Mouse (Mus musculus) forebrain, embryonic 10.5 days (tissue): Measurements from ENCODE around the gene Ovol2. TPM values are rescaled to one million over a fixed set of nuclear protein-coding genes. Genes with fewer than 3 reads are reported as not detected.

Experiments
- DNase-seq: peaks from one replicate; pipeline ENCODE4 v3.0.0-alpha.2; 2017; ENCODE audit warnings: low spot score; ENCODE audit errors: extremely low spot score
- H3K27ac ChIP-seq: fragments of 300-500 bp; sonication (generic); 2 replicates; pipeline ENCODE4 v1.5.1; 2016; ENCODE audit warnings: mild to moderate bottlenecking
- H3K27me3 ChIP-seq: fragments of 300-500 bp; sonication (generic); 2 replicates; pipeline ENCODE4 v1.6.1; 2016; ENCODE audit warnings: mild to moderate bottlenecking; ENCODE audit not compliant: poor library complexity, severe bottlenecking
- H3K36me3 ChIP-seq: fragments of 300-500 bp; sonication (generic); replicated peaks from 2 replicates; pipeline ENCODE4 v1.6.1; 2016; ENCODE audit warnings: mild to moderate bottlenecking, moderate library complexity
- H3K4me1 ChIP-seq: fragments of 300-500 bp; sonication (generic); 2 replicates; pipeline ENCODE4 v1.6.1; 2016
- H3K4me3 ChIP-seq: fragments of 300-500 bp; sonication (generic); 2 replicates; pipeline ENCODE4 v1.5.1; 2016; ENCODE audit warnings: mild to moderate bottlenecking, moderate library complexity
- H3K9me3 ChIP-seq: fragments of 300-500 bp; sonication (generic); 2 replicates; pipeline ENCODE4 v1.6.1; 2016; ENCODE audit warnings: mild to moderate bottlenecking, moderate library complexity
- WGBS: fragments of 180-500 bp; shearing (Covaris S2); methylation state at CpG from one replicate; pipeline ENCODE4 v1.1.7; 2016; 5-methylcytosine and 5-hydroxymethylcytosine counted together
- polyA plus RNA-seq: library from polyadenylated mRNA; unstranded; fragments of >200 nt; fragmentation: Nextera tagmentation; extraction: Ambion mirVana; gene quantifications from 2 replicates; pipeline ENCODE4 v1.2.1, GENCODE M21; 2016

Gene Ovol2
- polyA plus RNA-seq, result 0.20 and 0.36 TPM in 2 replicates

GRCm38 (mm10) chr2:144331401-144332302 is at the start of gene Ovol2:
Gene Ovol2, minus strand, starts transcription at chr2:144332146.
- Histone ChIP-seq H3K4me1 (peaks cover 40% of the 10 kb centered on the region), H3K27me3 (peaks cover 89% of the 10 kb centered on the region), H3K36me3 (no peaks in the 10 kb centered on the region), H3K9me3 (no peaks in the 10 kb centered on the region), H3K4me3 (peak within 1 kb of the TSS; percentile 55), H3K27ac (no peak within 1 kb of the TSS)
- DNase-seq, result peak; percentile 41
- WGBS, result under 1% methylated on average over 62 of the region's 62 CpGs

GRCm38 (mm10) chr2:144381741-144382140 is 49.8 kb upstream of the Ovol2 start:
- H3K27ac ChIP-seq, result no peak overlapping the region
- 95% methylated on average over 4 of the region's 4 CpGs for WGBS

GRCm38 (mm10) chr2:144381293-144381692 is 49.3 kb upstream of the Ovol2 start:
- H3K36me3 ChIP-seq, result peaks cover 98% of the 10 kb centered on the region
- H3K9me3 ChIP-seq, result no peaks in the 10 kb centered on the region
- 79% methylated on average over 3 of the region's 3 CpGs for WGBS
- no peak overlapping the region for H3K4me3 ChIP-seq
- DNase-seq, result no peak
- H3K4me1 ChIP-seq, result no peaks in the 10 kb centered on the region
- H3K27ac ChIP-seq, result no peak overlapping the region
- H3K27me3 ChIP-seq, result no peaks in the 10 kb centered on the region

More at GRCm38 (mm10) chr2:144381741-144382140, 49.8 kb upstream of the Ovol2 start:
- no peaks in the 10 kb centered on the region for H3K27me3 ChIP-seq
- no peaks in the 10 kb centered on the region for H3K9me3 ChIP-seq
- no peaks in the 10 kb centered on the region for H3K4me1 ChIP-seq
- no peak for DNase-seq
- peaks cover 98% of the 10 kb centered on the region for H3K36me3 ChIP-seq
- no peak overlapping the region for H3K4me3 ChIP-seq

- no peak overlapping the region for H3K4me3 ChIP-seq
- H3K4me1 ChIP-seq, result peaks cover 7% of the 10 kb centered on the region
- no peak for DNase-seq
- 92% methylated on average over 10 of the region's 10 CpGs for WGBS
- H3K36me3 ChIP-seq, result peaks cover 83% of the 10 kb centered on the region
- H3K27me3 ChIP-seq, result no peaks in the 10 kb centered on the region
- no peaks in the 10 kb centered on the region for H3K9me3 ChIP-seq
- no peak overlapping the region for H3K27ac ChIP-seq
Observed at GRCm38 (mm10) chr2:144375063-144375703, 43.2 kb upstream of the Ovol2 start.

- H3K9me3 ChIP-seq, result no peaks in the 10 kb centered on the region
- no peak overlapping the region for H3K27ac ChIP-seq
- H3K4me1 ChIP-seq, result peaks cover 18% of the 10 kb centered on the region
- H3K4me3 ChIP-seq, result no peak overlapping the region
- no peaks in the 10 kb centered on the region for H3K27me3 ChIP-seq
- DNase-seq, result no peak
- peaks cover 62% of the 10 kb centered on the region for H3K36me3 ChIP-seq
- WGBS, result 92% methylated on average over 9 of the region's 9 CpGs
Observed at GRCm38 (mm10) chr2:144373063-144373462, 41.1 kb upstream of the Ovol2 start.

GRCm38 (mm10) chr2:144371566-144371965 is 39.6 kb upstream of the Ovol2 start:
- WGBS, result 88% methylated on average over 4 of the region's 4 CpGs
- Histone ChIP-seq H3K36me3 (peaks cover 47% of the 10 kb centered on the region), H3K9me3 (no peaks in the 10 kb centered on the region), H3K4me3 (no peak overlapping the region), H3K27me3 (no peaks in the 10 kb centered on the region), H3K27ac (no peak overlapping the region), H3K4me1 (peaks cover 19% of the 10 kb centered on the region)
- no peak for DNase-seq

- Histone ChIP-seq H3K27ac (peak overlapping the region; percentile 99), H3K27me3 (no peaks in the 10 kb centered on the region), H3K9me3 (no peaks in the 10 kb centered on the region), H3K4me3 (peak overlapping the region; percentile 89), H3K36me3 (peaks cover 26% of the 10 kb centered on the region), H3K4me1 (peaks cover 19% of the 10 kb centered on the region)
- no peak for DNase-seq
- 3% methylated on average over 12 of the region's 12 CpGs for WGBS
Observed at GRCm38 (mm10) chr2:144369511-144369910, 37.6 kb upstream of the Ovol2 start.

- Histone ChIP-seq H3K27ac (peak overlapping the region; percentile 99), H3K9me3 (no peaks in the 10 kb centered on the region), H3K4me1 (peaks cover 19% of the 10 kb centered on the region), H3K27me3 (no peaks in the 10 kb centered on the region), H3K36me3 (peaks cover 21% of the 10 kb centered on the region), H3K4me3 (peak overlapping the region; percentile 89)
- DNase-seq, result no peak
- 0% methylated on average over 43 of the region's 43 CpGs for WGBS
Observed at GRCm38 (mm10) chr2:144369020-144369421, 37.1 kb upstream of the Ovol2 start.

- WGBS, result 7% methylated on average over 38 of the region's 38 CpGs
- Histone ChIP-seq H3K4me1 (peaks cover 19% of the 10 kb centered on the region), H3K27me3 (no peaks in the 10 kb centered on the region), H3K4me3 (peak within 1 kb of the TSS; percentile 89), H3K9me3 (no peaks in the 10 kb centered on the region), H3K27ac (peak within 1 kb of the TSS; percentile 99), H3K36me3 (peaks cover 16% of the 10 kb centered on the region)
- DNase-seq, result peak; percentile 96
Observed at GRCm38 (mm10) chr2:144368400-144369019, 36.6 kb upstream of the Ovol2 start, which contains the start of the genes Kat14 and Pet117. Gene Kat14, plus strand, starts transcription at chr2:144368983. Gene Pet117, plus strand, starts transcription at chr2:144368996.

GRCm38 (mm10) chr2:144352843-144353242 is 20.9 kb upstream of the Ovol2 start:
- Histone ChIP-seq H3K27ac (no peak overlapping the region), H3K9me3 (no peaks in the 10 kb centered on the region), H3K36me3 (no peaks in the 10 kb centered on the region), H3K4me1 (no peaks in the 10 kb centered on the region), H3K4me3 (no peak overlapping the region), H3K27me3 (no peaks in the 10 kb centered on the region)
- WGBS, result 87% methylated on average over 11 of the region's 11 CpGs
- DNase-seq, result no peak

GRCm38 (mm10) chr2:144348525-144348924 is 16.6 kb upstream of the Ovol2 start:
- H3K4me1 ChIP-seq, result no peaks in the 10 kb centered on the region
- no peak for DNase-seq
- H3K27ac ChIP-seq, result no peak overlapping the region
- no peaks in the 10 kb centered on the region for H3K36me3 ChIP-seq
- no peaks in the 10 kb centered on the region for H3K9me3 ChIP-seq
- WGBS, result 57% methylated on average over 3 of the region's 3 CpGs
- no peaks in the 10 kb centered on the region for H3K27me3 ChIP-seq
- H3K4me3 ChIP-seq, result no peak overlapping the region

GRCm38 (mm10) chr2:144343158-144343557 is 11.2 kb upstream of the Ovol2 start:
- DNase-seq, result no peak

More at GRCm38 (mm10) chr2:144343158-144343557, 11.2 kb upstream of the Ovol2 start:
- no peaks in the 10 kb centered on the region for H3K4me1 ChIP-seq
- no peak overlapping the region for H3K4me3 ChIP-seq
- WGBS, result 84% methylated on average over 4 of the region's 4 CpGs
- no peaks in the 10 kb centered on the region for H3K36me3 ChIP-seq
- no peak overlapping the region for H3K27ac ChIP-seq
- no peaks in the 10 kb centered on the region for H3K9me3 ChIP-seq
- no peaks in the 10 kb centered on the region for H3K27me3 ChIP-seq
